Mouse (Mus musculus) heart, adult 2 months (tissue): Measurements from ENCODE around the gene Slc9a9.

Experiments used
- CTCF ChIP-seq: fragments of 200-600 bp; IDR thresholded peaks from 2 replicates; pipeline ENCODE4 v1.8.1; 2022; ENCODE audit warnings: antibody characterized with exemption, mild to moderate bottlenecking, moderate library complexity
- POLR2A ChIP-seq: fragments of 200-500 bp; IDR thresholded peaks from 2 replicates; pipeline ENCODE4 v1.6.1; 2011; ENCODE audit warnings: mild to moderate bottlenecking, low read depth, low read length, control low read depth; ENCODE audit not compliant: insufficient read depth

DNA sequence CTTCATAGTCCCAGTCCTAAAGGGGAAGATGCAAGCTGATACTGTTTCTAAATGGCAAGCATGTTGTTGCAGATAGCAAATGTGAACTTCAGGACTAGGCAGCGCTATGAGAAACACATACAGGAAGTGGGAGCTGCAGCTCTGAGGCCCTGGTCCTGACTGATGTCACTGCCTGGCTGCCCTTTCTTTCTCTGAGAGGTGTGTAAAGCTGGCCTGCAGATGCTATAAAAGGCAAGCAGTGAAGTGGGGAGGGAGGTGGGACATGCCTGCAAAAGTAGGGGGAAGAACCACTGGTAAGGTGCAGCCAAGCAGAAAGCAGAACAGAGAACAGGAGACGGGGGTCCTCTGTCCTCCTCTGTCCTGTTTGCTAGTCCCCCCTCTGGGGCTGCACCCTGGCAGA is 285.9 kb downstream of the Slc9a9 start:
- TF ChIP-seq POLR2A = no peak
- no peak for TF ChIP-seq CTCF
